14 mouse cellular contexts compared by ENCODE assay signal in genomic region chr6:37297744-37298482, GRCm38 (mm10). TPM values are rescaled to one million over a fixed set of nuclear protein-coding genes. Genes with fewer than 3 reads are reported as not detected.
A peak's percentile ranks its signal among the peaks of the same experiment; 100 is the strongest.
DNase-seq lines count a peak whose midpoint lies in the region; ATAC-seq and TF ChIP-seq lines count a peak whose summit lies in the region.
"Had no signal": no experiment of that assay in that cellular context is flagged by ENCODE, and none has a peak within 500 bp of the region (broad histone marks: within the 10 kb centered on the region; RNA-seq: fewer than 3 reads in every experiment).

No protein-coding gene starts in this region.

- peak overlapping the region; percentile 35; the same call in 1 of the 2 replicates for H3K9ac ChIP-seq in forebrain, embryonic 13.5 days
- no peak overlapping the region for H3K9ac ChIP-seq in neural tube, embryonic 12.5 days
- peak overlapping the region; percentile 87 for H3K9ac ChIP-seq in hindbrain, embryonic 14.5 days
- H3K9ac ChIP-seq: liver, postnatal 0 days had no signal

- H3K4me3 ChIP-seq in forebrain, embryonic 13.5 days: peak overlapping the region; percentile 83; the same call in 1 of the 2 replicates
- H3K4me3 ChIP-seq in forebrain, embryonic 10.5 days: no peak overlapping the region
- H3K4me3 ChIP-seq in neural tube, embryonic 12.5 days: no peak overlapping the region
- H3K4me3 ChIP-seq in hindbrain, embryonic 14.5 days (replicated peaks; ENCODE audit: low read length): peak overlapping the region; percentile 90
- peak overlapping the region; percentile 48 for H3K4me3 ChIP-seq in olfactory bulb, adult 2 months (ENCODE audit: insufficient read depth, low read depth, low read length)
- H3K4me3 ChIP-seq: erythroblast, embryonic 14.5 days; megakaryocyte, embryonic 14.5 days had no signal

- TF ChIP-seq CTCF in olfactory bulb, adult 2 months (IDR thresholded peaks at IDR 0.05; ENCODE audit: insufficient read depth, low read depth, low read length): no peak

- no peak for DNase-seq in forebrain, embryonic 10.5 days (ENCODE audit: extremely low spot score, low spot score)
- DNase-seq in neural tube, embryonic 10.5 days (ENCODE audit: extremely low spot score, low spot score): no peak
- DNase-seq in hindbrain, embryonic 14.5 days (ENCODE audit: low spot score): no peak
- DNase-seq in testis, postnatal 10 days (ENCODE audit: low spot score): no peak
- DNase-seq in Muller cell, postnatal 12 days (ENCODE audit: inconsistent ontology term): no peak
- DNase-seq: adrenal gland, postnatal 10 days; heart, adult 18-20 months; liver, postnatal 0 days had no signal

- H3K27me3 ChIP-seq in forebrain, embryonic 13.5 days: peaks cover 27% of the 10 kb centered on the region; the same call in 1 of the 2 replicates
- H3K27me3 ChIP-seq in forebrain, embryonic 10.5 days (ENCODE audit: poor library complexity, severe bottlenecking): peaks cover 56% of the 10 kb centered on the region
- H3K27me3 ChIP-seq in neural tube, embryonic 12.5 days (replicated peaks): peaks cover 15% of the 10 kb centered on the region
- no peaks in the 10 kb centered on the region; the same call in 1 of the 2 replicates for H3K27me3 ChIP-seq in hindbrain, embryonic 14.5 days (ENCODE audit: control insufficient read depth, insufficient read depth, low read length)

- no peaks in the 10 kb centered on the region for H3K36me3 ChIP-seq in forebrain, embryonic 13.5 days (ENCODE audit: poor library complexity, severe bottlenecking)
- no peaks in the 10 kb centered on the region for H3K36me3 ChIP-seq in forebrain, embryonic 10.5 days (replicated peaks)
- no peaks in the 10 kb centered on the region for H3K36me3 ChIP-seq in neural tube, embryonic 12.5 days
- H3K36me3 ChIP-seq in hindbrain, embryonic 14.5 days (replicated peaks; ENCODE audit: control insufficient read depth, insufficient read depth): no peaks in the 10 kb centered on the region

- H3K4me1 ChIP-seq in forebrain, embryonic 13.5 days: peaks cover 35% of the 10 kb centered on the region
- peaks cover 22% of the 10 kb centered on the region for H3K4me1 ChIP-seq in forebrain, embryonic 10.5 days
- peaks cover 23% of the 10 kb centered on the region for H3K4me1 ChIP-seq in neural tube, embryonic 12.5 days
- peaks cover 46% of the 10 kb centered on the region for H3K4me1 ChIP-seq in hindbrain, embryonic 14.5 days (replicated peaks; ENCODE audit: control insufficient read depth, insufficient read depth, low read length)
- peaks cover 11% of the 10 kb centered on the region for H3K4me1 ChIP-seq in olfactory bulb, adult 2 months (ENCODE audit: control insufficient read depth, insufficient read depth, low read length)

- no peak overlapping the region for H3K27ac ChIP-seq in forebrain, embryonic 13.5 days
- no peak overlapping the region for H3K27ac ChIP-seq in forebrain, embryonic 10.5 days
- H3K27ac ChIP-seq in neural tube, embryonic 12.5 days: no peak overlapping the region
- H3K27ac ChIP-seq in hindbrain, embryonic 14.5 days: peak overlapping the region; percentile 38; the same call in 1 of the 2 replicates
- peak overlapping the region; percentile 47 for H3K27ac ChIP-seq in olfactory bulb, adult 2 months (ENCODE audit: insufficient read depth, low read depth, low read length)

- ATAC-seq in forebrain, embryonic 13.5 days: no peak
- no peak for ATAC-seq in neural tube, embryonic 12.5 days (ENCODE audit: low FRiP score, low read depth)
- ATAC-seq in hindbrain, embryonic 14.5 days (ENCODE audit: low FRiP score): no peak
- ATAC-seq: liver, postnatal 0 days had no signal

- TF ChIP-seq POLR2A in olfactory bulb, adult 2 months (IDR thresholded peaks at IDR 0.05; ENCODE audit: insufficient read depth, low read depth, low read length): no peak

- no peaks in the 10 kb centered on the region for H3K9me3 ChIP-seq in forebrain, embryonic 13.5 days (replicated peaks)
- no peaks in the 10 kb centered on the region for H3K9me3 ChIP-seq in forebrain, embryonic 10.5 days
- no peaks in the 10 kb centered on the region for H3K9me3 ChIP-seq in neural tube, embryonic 12.5 days
- no peaks in the 10 kb centered on the region for H3K9me3 ChIP-seq in hindbrain, embryonic 14.5 days (ENCODE audit: control insufficient read depth, low read length)

- 47% methylated on average over 8 of the region's 8 CpGs for WGBS in forebrain, embryonic 13.5 days
- WGBS in forebrain, embryonic 10.5 days: 58% methylated on average over 8 of the region's 8 CpGs
- WGBS in neural tube, embryonic 12.5 days: 40% methylated on average over 8 of the region's 8 CpGs
- WGBS in hindbrain, embryonic 14.5 days: 31% methylated on average over 8 of the region's 8 CpGs
- 29% methylated on average over 8 of the region's 8 CpGs for WGBS in olfactory bulb, adult 2 months

- peak overlapping the region; percentile 88 for H3K4me2 ChIP-seq in forebrain, embryonic 13.5 days
- H3K4me2 ChIP-seq in neural tube, embryonic 12.5 days (replicated peaks): peak overlapping the region; percentile 91
- H3K4me2 ChIP-seq in hindbrain, embryonic 14.5 days (replicated peaks): peak overlapping the region; percentile 92

RNA-seq across cellular contexts. Expression of gene Dgki, which starts 2.1 kb away (rescaled TPM):
- polyA plus RNA-seq in forebrain, embryonic 13.5 days (2015; fragmentation: Nextera tagmentation; extraction: Ambion mirVana): 3.8 and 4.3 TPM in 2 replicates
- polyA plus RNA-seq in forebrain, embryonic 10.5 days (2016; fragmentation: Nextera tagmentation; extraction: Ambion mirVana): 0.38 and 1.0 TPM in 2 replicates
- polyA plus RNA-seq in neural tube, embryonic 12.5 days (2016; fragmentation: Nextera tagmentation; extraction: Ambion mirVana): 4.3 and 4.9 TPM in 2 replicates
- 9.6 and 10.0 TPM in 2 replicates for polyA plus RNA-seq in hindbrain, embryonic 14.5 days (2014; fragmentation: Nextera tagmentation; extraction: Ambion mirVana)
- not detected in 2 replicates for polyA plus RNA-seq in olfactory bulb, adult 2 months (2012; ENCODE audit: insufficient read depth, insufficient read length, low replicate concordance, missing spikeins)
- polyA plus RNA-seq: C2C12; erythroblast, embryonic 14.5 days had no signal

Comparison
In these comparisons a context has a peak if more than half of its experiments do, and no peak if none do; other contexts are left out.
1. H3K4me3 ChIP-seq: peak in forebrain, embryonic 13.5 days (single experiment), hindbrain, embryonic 14.5 days (single experiment) and olfactory bulb, adult 2 months (single experiment); none in forebrain, embryonic 10.5 days (single experiment) and neural tube, embryonic 12.5 days (single experiment).
2. H3K27ac ChIP-seq: peak in hindbrain, embryonic 14.5 days (single experiment) and olfactory bulb, adult 2 months (single experiment); none in forebrain, embryonic 13.5 days (single experiment), forebrain, embryonic 10.5 days (single experiment) and neural tube, embryonic 12.5 days (single experiment).
3. Peak in every context shown above with its lines, with median percentiles within 50 percentile points of each other: H3K4me2 ChIP-seq.